In genomic region chr5:74253724-74254328, GRCm38 (mm10) we compare ENCODE assay signal across 13 mouse cellular contexts. TPM values are rescaled to one million over a fixed set of nuclear protein-coding genes. Genes with fewer than 3 reads are reported as not detected.
DNase-seq lines count a peak whose midpoint lies in the region; ATAC-seq and TF ChIP-seq lines count a peak whose summit lies in the region.
"Had no signal": no experiment of that assay in that cellular context is flagged by ENCODE, and none has a peak within 500 bp of the region (broad histone marks: within the 10 kb centered on the region; RNA-seq: fewer than 3 reads in every experiment).

No protein-coding gene starts in this region.

- peaks cover 66% of the 10 kb centered on the region for H3K4me1 ChIP-seq in heart, embryonic 13.5 days
- peaks cover 8% of the 10 kb centered on the region for H3K4me1 ChIP-seq in liver, adult 2 months (ENCODE audit: control insufficient read depth, insufficient read depth, low read length)
- 0 out of 2 replicates have a peak, but pooled peaks cover 15% of the 10 kb centered on the region for H3K4me1 ChIP-seq in liver, embryonic 12.5 days
- H3K4me1 ChIP-seq in embryonic facial prominence, embryonic 13.5 days = peaks cover 35% of the 10 kb centered on the region
- no peaks in the 10 kb centered on the region; the same call in 1 of the 2 replicates for H3K4me1 ChIP-seq in liver, postnatal 0 days (ENCODE audit: insufficient read depth)
- H3K4me1 ChIP-seq: midbrain, embryonic 12.5 days had no signal

- H3K36me3 ChIP-seq in heart, embryonic 13.5 days = no peaks in the 10 kb centered on the region
- no peaks in the 10 kb centered on the region for H3K36me3 ChIP-seq in liver, adult 2 months (ENCODE audit: control insufficient read depth, insufficient read depth, low read length)
- no peaks in the 10 kb centered on the region for H3K36me3 ChIP-seq in liver, embryonic 12.5 days
- no peaks in the 10 kb centered on the region for H3K36me3 ChIP-seq in embryonic facial prominence, embryonic 13.5 days
- H3K36me3 ChIP-seq in liver, postnatal 0 days (replicated peaks; ENCODE audit: insufficient read depth, low read length) = no peaks in the 10 kb centered on the region
- H3K36me3 ChIP-seq: midbrain, embryonic 12.5 days; neural tube, embryonic 15.5 days had no signal

- H3K9ac ChIP-seq in heart, embryonic 13.5 days = peak overlapping the region; percentile 15; the same call in 1 of the 2 replicates
- no peak overlapping the region for H3K9ac ChIP-seq in liver, adult 2 months (ENCODE audit: low read depth, low read length)
- H3K9ac ChIP-seq in liver, embryonic 12.5 days = no peak overlapping the region
- no peak overlapping the region for H3K9ac ChIP-seq in embryonic facial prominence, embryonic 13.5 days
- H3K9ac ChIP-seq in liver, postnatal 0 days (replicated peaks) = no peak overlapping the region
- H3K9ac ChIP-seq: midbrain, embryonic 12.5 days; neural tube, embryonic 15.5 days had no signal

- 0 out of 2 replicates have a peak overlapping the region, but pooled peaks have one; percentile 5 for H3K27ac ChIP-seq in heart, embryonic 13.5 days (replicated peaks)
- peak overlapping the region; percentile 39; the same call in 1 of the 2 replicates for H3K27ac ChIP-seq in liver, adult 2 months (replicated peaks; ENCODE audit: insufficient read depth, low read depth, low read length)
- no peak overlapping the region for H3K27ac ChIP-seq in liver, embryonic 12.5 days
- 0 out of 2 replicates have a peak overlapping the region, but pooled peaks have one; percentile 8 for H3K27ac ChIP-seq in embryonic facial prominence, embryonic 13.5 days
- no peak overlapping the region for H3K27ac ChIP-seq in liver, postnatal 0 days (ENCODE audit: low read depth)
- H3K27ac ChIP-seq: midbrain, embryonic 12.5 days; neural tube, embryonic 15.5 days had no signal

- no peak overlapping the region for H3K4me3 ChIP-seq in heart, embryonic 13.5 days
- H3K4me3 ChIP-seq in liver, adult 2 months (ENCODE audit: insufficient read depth, low read depth, low read length) = no peak overlapping the region
- H3K4me3 ChIP-seq in liver, embryonic 12.5 days = no peak overlapping the region
- H3K4me3 ChIP-seq in embryonic facial prominence, embryonic 13.5 days = no peak overlapping the region
- no peak overlapping the region for H3K4me3 ChIP-seq in liver, postnatal 0 days (ENCODE audit: low read depth, low read length)
- H3K4me3 ChIP-seq: erythroblast, embryonic 14.5 days; midbrain, embryonic 12.5 days; neural tube, embryonic 15.5 days had no signal

- no peak for TF ChIP-seq POLR2A in liver, adult 2 months (IDR thresholded peaks at IDR 0.05; ENCODE audit: extremely low read depth, insufficient read depth, low read length)

- no peak overlapping the region for H3K4me2 ChIP-seq in heart, embryonic 13.5 days
- no peak overlapping the region for H3K4me2 ChIP-seq in liver, embryonic 12.5 days
- H3K4me2 ChIP-seq in embryonic facial prominence, embryonic 13.5 days = no peak overlapping the region
- no peak overlapping the region for H3K4me2 ChIP-seq in liver, postnatal 0 days (ENCODE audit: low read depth, low read length)
- H3K4me2 ChIP-seq: midbrain, embryonic 12.5 days; neural tube, embryonic 15.5 days had no signal

- no peaks in the 10 kb centered on the region for H3K27me3 ChIP-seq in heart, embryonic 13.5 days (replicated peaks)
- no peaks in the 10 kb centered on the region for H3K27me3 ChIP-seq in liver, adult 2 months (ENCODE audit: control insufficient read depth, insufficient read depth, low read length)
- H3K27me3 ChIP-seq in liver, embryonic 12.5 days (replicated peaks) = no peaks in the 10 kb centered on the region
- H3K27me3 ChIP-seq in embryonic facial prominence, embryonic 13.5 days = no peaks in the 10 kb centered on the region
- no peaks in the 10 kb centered on the region for H3K27me3 ChIP-seq in liver, postnatal 0 days (ENCODE audit: insufficient read depth, low read length)
- H3K27me3 ChIP-seq: midbrain, embryonic 12.5 days; neural tube, embryonic 15.5 days had no signal

- ATAC-seq in heart, embryonic 13.5 days (ENCODE audit: extremely low read depth, insufficient number of reproducible peaks, low FRiP score, low TSS enrichment) = no peak
- no peak for ATAC-seq in liver, embryonic 12.5 days
- no peak for ATAC-seq in embryonic facial prominence, embryonic 13.5 days (ENCODE audit: insufficient number of reproducible peaks, insufficient read depth, low FRiP score, low TSS enrichment, low read depth)
- peak; percentile 44 for ATAC-seq in liver, postnatal 0 days
- no peak for ATAC-seq in monocyte, adult 5-6 weeks (replicated peaks; ENCODE audit: insufficient number of reproducible peaks, low FRiP score, low TSS enrichment, poor library complexity, severe bottlenecking)

- TF ChIP-seq CTCF in liver, adult 2 months (IDR thresholded peaks at IDR 0.05; ENCODE audit: low read depth, low read length) = no peak
- TF ChIP-seq CTCF in liver, postnatal 0 days (IDR thresholded peaks at IDR 0.05; ENCODE audit: low read depth) = no peak

- no peak for DNase-seq in heart, adult 9 months (ENCODE audit: low spot score in 2 of 2)
- peak; percentile 17 for DNase-seq in liver, adult 2 months (ENCODE audit: extremely low read depth, low read depth, low spot score)
- peak; percentile 22 for DNase-seq in liver, postnatal 0 days
- no peak for DNase-seq in ovary, adult 18-20 months (ENCODE audit: low spot score)
- DNase-seq: gastrocnemius, postnatal 14 days; thymus, postnatal 25 days had no signal

- H3K79me2 ChIP-seq in liver, adult 2 months (ENCODE audit: control insufficient read depth, insufficient read depth, low read length) = no peaks in the 10 kb centered on the region

- H3K9me3 ChIP-seq in heart, embryonic 13.5 days = no peaks in the 10 kb centered on the region
- H3K9me3 ChIP-seq in liver, embryonic 12.5 days (replicated peaks) = no peaks in the 10 kb centered on the region
- H3K9me3 ChIP-seq in embryonic facial prominence, embryonic 13.5 days = no peaks in the 10 kb centered on the region
- H3K9me3 ChIP-seq in liver, postnatal 0 days (ENCODE audit: low read length) = no peaks in the 10 kb centered on the region
- H3K9me3 ChIP-seq: midbrain, embryonic 12.5 days; neural tube, embryonic 15.5 days had no signal

- peak; percentile 44; the same call in 1 of the 2 replicates for TF ChIP-seq EP300 in liver, postnatal 0 days (IDR thresholded peaks at IDR 0.05; ENCODE audit: low read depth)

- 48% methylated on average over 7 of the region's 7 CpGs for WGBS in heart, embryonic 13.5 days
- WGBS in liver, adult 2 months = 71% methylated on average over 7 of the region's 7 CpGs
- WGBS in liver, embryonic 12.5 days (ENCODE audit: insufficient replicate concordance) = 37% methylated on average over 7 of the region's 7 CpGs
- 29% methylated on average over 7 of the region's 7 CpGs for WGBS in embryonic facial prominence, embryonic 13.5 days
- WGBS in liver, postnatal 0 days (ENCODE audit: insufficient replicate concordance) = 51% methylated on average over 7 of the region's 7 CpGs

RNA-seq across cellular contexts. Expression of gene Rasl11b, which starts 58.7 kb away (rescaled TPM):
- polyA plus RNA-seq in heart, embryonic 13.5 days (2015; fragmentation: Nextera tagmentation; extraction: Ambion mirVana) = 79.7 and 88.1 TPM in 2 replicates
- 1.1 TPM in 2 replicates for total RNA-seq in liver, adult 2 months (2014; rRNA removed)
- 6.6 and 6.8 TPM in 2 replicates for polyA plus RNA-seq in liver, adult 2 months (2012; rRNA removed)
- 5.9 and 7.0 TPM in 2 replicates for polyA plus RNA-seq in liver, embryonic 12.5 days (2016; fragmentation: Nextera tagmentation; extraction: Ambion mirVana)
- 148 and 177 TPM in 2 replicates for polyA plus RNA-seq in embryonic facial prominence, embryonic 13.5 days (2015; fragmentation: Nextera tagmentation; extraction: Ambion mirVana)
- 9.4 and 9.6 TPM in 2 replicates for polyA plus RNA-seq in liver, postnatal 0 days (2015; fragmentation: Nextera tagmentation; extraction: Ambion mirVana)
- total RNA-seq in monocyte, adult 5-6 weeks (2017) = 0.57 to 0.78 TPM in 2 of 3 replicates, not detected in the other
- polyA plus RNA-seq: erythroblast, embryonic 14.5 days had no signal

Comparison
In these comparisons a context has a peak if more than half of its experiments do, and no peak if none do; other contexts are left out.
1. H3K27ac ChIP-seq: peak in heart, embryonic 13.5 days (single experiment), liver, adult 2 months (single experiment) and embryonic facial prominence, embryonic 13.5 days (single experiment); none in liver, embryonic 12.5 days (single experiment) and liver, postnatal 0 days (single experiment).
2. DNase-seq: peak in liver, adult 2 months (single experiment) and liver, postnatal 0 days (single experiment); none in heart, adult 9 months (0 of 2) and ovary, adult 18-20 months (single experiment).